Mouse (Mus musculus) MEL (cell line): ENCODE measurements around the gene Tsfm. TPM values are rescaled to one million over a fixed set of nuclear protein-coding genes. Genes with fewer than 3 reads are reported as not detected.

Experiments
- DNase-seq: peaks from one replicate; pipeline ENCODE4 v3.0.0; 2011; ENCODE audit warnings: low read depth, low spot score
- H3K27ac ChIP-seq: 2 replicates; pipeline ENCODE4 v1.5.1; 2012; ENCODE audit warnings: low read depth, mild to moderate bottlenecking, control low read depth, low read length, moderate library complexity; ENCODE audit not compliant: control insufficient read depth
- H3K27me3 ChIP-seq, 2 experiments: fragments of 150-350 bp in 1 of 2; sonication (generic) in 1 of 2; 2 replicates each; pipeline ENCODE4 v1.6.1; 2012; ENCODE audit warnings: low read length in 2 of 2, mild to moderate bottlenecking in 2 of 2, improper control_type of control experiment in 1 of 2, moderate library complexity in 1 of 2; ENCODE audit not compliant: insufficient read depth in 2 of 2, control insufficient read depth in 1 of 2
- H3K36me3 ChIP-seq, 2 experiments: 2 replicates each; pipeline ENCODE4 v1.6.1; 2012 to 2014; ENCODE audit warnings: low read length in 2 of 2, improper control_type of control experiment in 1 of 2, inconsistent platforms in 1 of 2, mild to moderate bottlenecking in 1 of 2; ENCODE audit not compliant: insufficient read depth in 2 of 2, control insufficient read depth in 1 of 2
- H3K4me1 ChIP-seq, 2 experiments: fragments of 150-350 bp in 1 of 2; sonication (generic) in 1 of 2; 2 replicates each; pipeline ENCODE4 v1.6.1; 2012; ENCODE audit warnings: low read length in 2 of 2, improper control_type of control experiment in 1 of 2, mild to moderate bottlenecking in 1 of 2; ENCODE audit not compliant: insufficient read depth in 2 of 2, control insufficient read depth in 1 of 2
- H3K4me3 ChIP-seq, 2 experiments: fragments of 150-350 bp in 1 of 2; sonication (generic) in 1 of 2; 2 replicates each; pipeline ENCODE4 v1.5.1; 2012; ENCODE audit warnings: low read depth in 2 of 2, low read length in 2 of 2, mild to moderate bottlenecking in 2 of 2, moderate library complexity in 2 of 2, control low read depth in 1 of 2, improper control_type of control experiment in 1 of 2; ENCODE audit not compliant: control insufficient read depth in 1 of 2, insufficient read depth in 1 of 2
- H3K79me2 ChIP-seq: 2 replicates; pipeline ENCODE4 v1.6.1; 2012; ENCODE audit warnings: mild to moderate bottlenecking, low read length, moderate library complexity; ENCODE audit not compliant: control insufficient read depth, poor library complexity, insufficient read depth
- H3K9ac ChIP-seq: 2 replicates; pipeline ENCODE4 v1.6.1; 2012; ENCODE audit warnings: low read depth, mild to moderate bottlenecking, control low read depth, low read length, moderate library complexity; ENCODE audit not compliant: control insufficient read depth, poor library complexity, severe bottlenecking
- H3K9me3 ChIP-seq: fragments of 150-350 bp; sonication (generic); replicated peaks from 2 replicates; pipeline ENCODE4 v1.6.1; 2012; ENCODE audit warnings: mild to moderate bottlenecking, low read length, improper control_type of control experiment, moderate library complexity; ENCODE audit not compliant: insufficient read depth
- BHLHE40 ChIP-seq: IDR thresholded peaks from 2 replicates; pipeline ENCODE4 v1.6.1; 2012; ENCODE audit warnings: low read depth, mild to moderate bottlenecking, inconsistent platforms, low read length, improper control_type of control experiment, borderline replicate concordance
- CHD1 ChIP-seq: IDR thresholded peaks from 2 replicates; pipeline ENCODE4 v1.6.1; 2012; ENCODE audit warnings: low read depth, mild to moderate bottlenecking, inconsistent platforms, low read length, improper control_type of control experiment
- E2F4 ChIP-seq: IDR thresholded peaks from 2 replicates; pipeline ENCODE4 v1.6.1; 2011; ENCODE audit warnings: low read depth, low read length, improper control_type of control experiment, borderline replicate concordance
- ELF1 ChIP-seq: IDR thresholded peaks from 2 replicates; pipeline ENCODE4 v1.6.1; 2014; ENCODE audit warnings: low read depth, mild to moderate bottlenecking, inconsistent platforms, low read length, improper control_type of control experiment, moderate library complexity
- EP300 ChIP-seq, 2 experiments: IDR thresholded peaks; 2 replicates each; pipeline ENCODE4 v1.6.1; 2011; ENCODE audit warnings: improper control_type of control experiment in 2 of 2, low read length in 2 of 2, low read depth in 1 of 2, mild to moderate bottlenecking in 1 of 2
- ETS1 ChIP-seq: IDR thresholded peaks from 2 replicates; pipeline ENCODE4 v1.6.1; 2012; ENCODE audit warnings: low read depth, mild to moderate bottlenecking, inconsistent platforms, low read length, improper control_type of control experiment, moderate library complexity
- GABPA ChIP-seq: IDR thresholded peaks from 2 replicates; pipeline ENCODE4 v1.6.1; 2012; ENCODE audit warnings: low read depth, mild to moderate bottlenecking, inconsistent platforms, low read length, improper control_type of control experiment, moderate library complexity
- GATA1 ChIP-seq: IDR thresholded peaks from 2 replicates; pipeline ENCODE4 v1.6.1; 2011; ENCODE audit warnings: low read depth, low read length, improper control_type of control experiment
- JUND ChIP-seq: IDR thresholded peaks from 2 replicates; pipeline ENCODE4 v1.6.1; 2011; ENCODE audit warnings: low read depth, mild to moderate bottlenecking, improper control_type of control experiment, low read length
- KAT2A ChIP-seq: conservative IDR thresholded peaks from 2 replicates; pipeline ENCODE4 v1.6.1; 2012; ENCODE audit warnings: low read depth, low read length, improper control_type of control experiment, inconsistent platforms
- MAFK ChIP-seq: IDR thresholded peaks from 2 replicates; pipeline ENCODE4 v1.6.1; 2011; ENCODE audit warnings: low read depth, mild to moderate bottlenecking, low read length, improper control_type of control experiment, borderline replicate concordance
- MAZ ChIP-seq: IDR thresholded peaks from 2 replicates; pipeline ENCODE4 v1.6.1; 2012; ENCODE audit warnings: low read depth, mild to moderate bottlenecking, inconsistent platforms, low read length, improper control_type of control experiment
- MEF2A ChIP-seq: IDR thresholded peaks from 2 replicates; pipeline ENCODE4 v1.6.1; 2014; ENCODE audit warnings: low read depth, mild to moderate bottlenecking, inconsistent platforms, low read length, improper control_type of control experiment; ENCODE audit not compliant: poor library complexity, insufficient replicate concordance, severe bottlenecking; ENCODE audit errors: extremely low read depth
- MYB ChIP-seq: IDR thresholded peaks from 2 replicates; pipeline ENCODE4 v1.6.1; 2011; ENCODE audit warnings: mild to moderate bottlenecking, low read depth, low read length, improper control_type of control experiment
- MYC ChIP-seq: IDR thresholded peaks from 2 replicates; pipeline ENCODE4 v1.6.1; 2011; ENCODE audit warnings: low read depth, mild to moderate bottlenecking, low read length, improper control_type of control experiment, moderate library complexity
- NELFE ChIP-seq: IDR thresholded peaks from 2 replicates; pipeline ENCODE4 v1.6.1; 2011; ENCODE audit warnings: low read depth, low read length, improper control_type of control experiment
- POLR2A ChIP-seq, 2 experiments: IDR thresholded peaks; 2 replicates each; pipeline ENCODE4 v1.6.1; 2011 to 2012; ENCODE audit warnings: low read length in 2 of 2, mild to moderate bottlenecking in 2 of 2, control low read depth in 1 of 2, improper control_type of control experiment in 1 of 2, low read depth in 1 of 2, moderate library complexity in 1 of 2; ENCODE audit not compliant: control insufficient read depth in 1 of 2, insufficient read depth in 1 of 2, poor library complexity in 1 of 2
- POLR2AphosphoS2 ChIP-seq: IDR thresholded peaks from 2 replicates; pipeline ENCODE4 v1.6.1; 2011; ENCODE audit warnings: low read length, improper control_type of control experiment
- POLR2AphosphoS5 ChIP-seq: IDR thresholded peaks from 2 replicates; pipeline ENCODE4 v1.6.1; 2012; ENCODE audit warnings: low read depth, borderline replicate concordance, mild to moderate bottlenecking, inconsistent platforms, low read length, moderate library complexity, mixed read lengths
- RAD21 ChIP-seq: IDR thresholded peaks from 2 replicates; pipeline ENCODE4 v1.6.1; 2011; ENCODE audit warnings: mild to moderate bottlenecking, low read depth, low read length, improper control_type of control experiment
- RCOR1 ChIP-seq: IDR thresholded peaks from 2 replicates; pipeline ENCODE4 v1.6.1; 2012; ENCODE audit warnings: low read depth, mild to moderate bottlenecking, inconsistent platforms, low read length, improper control_type of control experiment
- SIN3A ChIP-seq: IDR thresholded peaks from 2 replicates; pipeline ENCODE4 v1.6.1; 2012; ENCODE audit warnings: low read length, improper control_type of control experiment, inconsistent platforms
- TBP ChIP-seq: IDR thresholded peaks from 2 replicates; pipeline ENCODE4 v1.8.0; 2011; ENCODE audit warnings: low read depth, low read length, improper control_type of control experiment
- TCF12 ChIP-seq: IDR thresholded peaks from 2 replicates; pipeline ENCODE4 v1.6.1; 2014; ENCODE audit warnings: low read depth, mild to moderate bottlenecking, inconsistent platforms, low read length, improper control_type of control experiment, moderate library complexity
- USF1 ChIP-seq: IDR thresholded peaks from 2 replicates; pipeline ENCODE4 v1.6.1; 2014; ENCODE audit warnings: low read depth, mild to moderate bottlenecking, inconsistent platforms, low read length, improper control_type of control experiment, moderate library complexity
- ZC3H11A ChIP-seq: IDR thresholded peaks from 2 replicates; pipeline ENCODE4 v1.6.1; 2012; ENCODE audit warnings: low read depth, mild to moderate bottlenecking, inconsistent platforms, low read length, improper control_type of control experiment
- ZKSCAN1 ChIP-seq: IDR thresholded peaks from 2 replicates; pipeline ENCODE4 v1.6.1; 2012; ENCODE audit warnings: low read depth, mild to moderate bottlenecking, inconsistent platforms, low read length, improper control_type of control experiment, moderate library complexity
- ZMIZ1 ChIP-seq: IDR thresholded peaks from 2 replicates; pipeline ENCODE4 v1.6.1; 2012; ENCODE audit warnings: low read depth, mild to moderate bottlenecking, inconsistent platforms, low read length, improper control_type of control experiment, moderate library complexity
- ZNF384 ChIP-seq: IDR thresholded peaks from 2 replicates; pipeline ENCODE4 v1.6.1; 2012; ENCODE audit warnings: low read depth, mild to moderate bottlenecking, inconsistent platforms, low read length, improper control_type of control experiment
- polyA plus RNA-seq, 2 experiments: library from polyadenylated mRNA; stranded (reverse) in 1 of 2; unstranded in 1 of 2; fragments of >175 nt in 1 of 2; fragments of >200 nt in 1 of 2; gene quantifications; 2 replicates each; pipeline versions ENCODE4 v1.2.1 to v1.2.4; 2012; ENCODE audit warnings: low replicate concordance in 2 of 2, low read depth in 1 of 2; ENCODE audit not compliant: insufficient read length in 2 of 2, insufficient read depth in 1 of 2, missing spikeins in 1 of 2
- total RNA-seq: library from RNA; depleted of rRNA; stranded (reverse); fragments of 300-350 nt; gene quantifications from 2 replicates; pipeline ENCODE4 v1.2.3, GENCODE M21; 2012

Gene Tsfm
- total and polyA plus RNA-seq, 3 experiments, result 84.7 to 90.0 TPM; not detected in 1

- TF ChIP-seq MAFK (no peak), ZNF384 (peak; percentile 95)
These were observed 10.1 kb upstream of the Tsfm start (continued) for GRCm38 (mm10) chr10:127040569-127041214.

GRCm38 (mm10) chr10:127037641-127038040 lies 7.0 kb upstream of the Tsfm start:
- H3K4me3 ChIP-seq, result no peak overlapping the region
- H3K4me1 ChIP-seq, result no peaks in the 10 kb centered on the region
- H3K36me3 ChIP-seq, result no peaks in the 10 kb centered on the region; a peak in 1 of 4 replicates
- no peak for DNase-seq
- H3K27me3 ChIP-seq, result no peaks in the 10 kb centered on the region
- peaks cover 4% of the 10 kb centered on the region; the same call in 1 of the 2 replicates for H3K79me2 ChIP-seq
- H3K27ac ChIP-seq, result no peak overlapping the region
- no peak for TF ChIP-seq GABPA
- no peak for TF ChIP-seq MEF2A
- no peak for TF ChIP-seq TCF12
- no peak for TF ChIP-seq MYB
- no peak for TF ChIP-seq RCOR1
- TF ChIP-seq E2F4, result no peak
- no peak for TF ChIP-seq POLR2AphosphoS2
- no peak for TF ChIP-seq POLR2A (IDR thresholded peaks at IDR 0.05; ENCODE audit: control insufficient read depth in 1 of 2, insufficient read depth in 1 of 2, low read depth in 1 of 2, low read length in 2 of 2, poor library complexity in 1 of 2)
- no peak for TF ChIP-seq GATA1
- TF ChIP-seq BHLHE40, result no peak
- TF ChIP-seq POLR2AphosphoS5, result no peak
- no peak for TF ChIP-seq ELF1
- no peak for TF ChIP-seq EP300 (IDR thresholded peaks at IDR 0.05; ENCODE audit: low read depth in 1 of 2, low read length in 2 of 2)
- no peak for TF ChIP-seq TBP
- TF ChIP-seq, all 39 proteins: peak for 0
- Histone ChIP-seq H3K9me3 (no peaks in the 10 kb centered on the region), H3K9ac (no peak overlapping the region)

DNA sequence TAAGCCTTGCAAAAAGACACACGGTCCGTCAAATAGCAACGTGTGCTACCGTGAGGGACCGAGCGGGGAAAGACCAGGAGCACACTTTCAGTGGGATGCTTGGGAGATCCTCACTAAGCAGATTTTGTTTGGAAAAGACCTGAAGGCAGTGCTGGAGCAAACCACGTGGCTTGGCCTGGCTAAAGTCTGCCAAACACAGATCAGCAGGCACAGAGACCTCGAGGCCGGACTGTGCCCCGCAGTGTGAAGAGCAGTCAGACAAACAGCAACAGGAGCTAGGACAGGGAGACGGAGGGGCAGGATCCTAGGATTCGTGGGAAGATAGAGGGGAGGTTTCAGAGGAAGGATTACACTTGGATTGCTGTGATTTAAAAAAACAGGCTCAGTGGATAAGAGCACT lies 5.6 kb upstream of the Tsfm start:
- Histone ChIP-seq H3K9ac (no peak overlapping the region), H3K9me3 (no peaks in the 10 kb centered on the region), H3K79me2 (no peaks in the 10 kb centered on the region; the same call in 1 of the 2 replicates), H3K4me3 (no peak overlapping the region), H3K36me3 (no peaks in the 10 kb centered on the region), H3K4me1 (0 out of 4 replicates have a peak, but pooled peaks cover 0 to under 1% of the 10 kb centered on the region in 2 experiments), H3K27ac (no peak overlapping the region), H3K27me3 (no peaks in the 10 kb centered on the region)
- DNase-seq, result no peak
- TF ChIP-seq JUND, result no peak
- TF ChIP-seq CHD1, result no peak
- no peak for TF ChIP-seq KAT2A
- no peak for TF ChIP-seq ZC3H11A
- no peak for TF ChIP-seq ZMIZ1
- no peak for TF ChIP-seq NELFE
- no peak for TF ChIP-seq MAFK
- no peak for TF ChIP-seq ZKSCAN1
- TF ChIP-seq POLR2AphosphoS5, result no peak
- no peak for TF ChIP-seq RAD21
- TF ChIP-seq GATA1, result no peak
- no peak for TF ChIP-seq SIN3A
- TF ChIP-seq MYC, result no peak
- TF ChIP-seq USF1, result no peak
- no peak for TF ChIP-seq EP300 (IDR thresholded peaks at IDR 0.05; ENCODE audit: low read depth in 1 of 2, low read length in 2 of 2)
- no peak for TF ChIP-seq RCOR1
- TF ChIP-seq ETS1, result no peak
- TF ChIP-seq MAZ, result no peak
- no peak for TF ChIP-seq MYB
